Mouse (Mus musculus): Measurements from ENCODE around the gene Iqca.

- TF ChIP-seq CTCF (IDR thresholded peaks at IDR 0.05; ENCODE audit: control insufficient read depth, insufficient read depth, insufficient replicate concordance, low read depth, low read length) (no peak), POLR2A (IDR thresholded peaks at IDR 0.05; ENCODE audit: control insufficient read depth, low read depth, low read length) (no peak)
These were observed 48.5 kb upstream of the Iqca start for GRCm38 (mm10) chr1:90201655-90202054.

Data from testis, adult 2 months (tissue).